Mouse (Mus musculus) C2C12 (cell line): Measurements from ENCODE around the gene BC030870.

Experiments
- CEBPB ChIP-seq: IDR thresholded peaks from one replicate; pipeline ENCODE4 v1.6.1; 2011; ENCODE audit warnings: low read depth, mild to moderate bottlenecking, control low read depth, moderate library complexity
- CTCF ChIP-seq: IDR thresholded peaks from one replicate; pipeline ENCODE4 v1.5.1; 2011; ENCODE audit not compliant: control insufficient read depth, insufficient read depth, insufficient read length
- MAX ChIP-seq: IDR thresholded peaks from one replicate; pipeline ENCODE4 v1.6.1; 2011; ENCODE audit warnings: mild to moderate bottlenecking, control low read depth
- MYOD1 ChIP-seq: IDR thresholded peaks from one replicate; pipeline ENCODE4 v1.6.1; 2011; ENCODE audit warnings: low read depth; ENCODE audit not compliant: control insufficient read depth, insufficient read length
- MYOG ChIP-seq: IDR thresholded peaks from one replicate; pipeline ENCODE4 v1.6.1; 2011; ENCODE audit not compliant: control insufficient read depth, insufficient read length; ENCODE audit errors: extremely low read depth
- USF1 ChIP-seq: IDR thresholded peaks from one replicate; pipeline ENCODE4 v1.6.1; 2011; ENCODE audit warnings: low read depth, mild to moderate bottlenecking, control low read depth, moderate library complexity

GRCm38 (mm10) chr8:65070996-65071395 is 58.4 kb downstream of the BC030870 start:
- no peak for TF ChIP-seq CTCF
- no peak for TF ChIP-seq MYOG
- TF ChIP-seq MAX = no peak
- TF ChIP-seq USF1 = no peak
- TF ChIP-seq CEBPB = no peak
- no peak for TF ChIP-seq MYOD1
